28 mouse cellular contexts compared by ENCODE assay signal in genomic region chr16:95924716-95925115, GRCm38 (mm10).
DNase-seq lines count a peak whose midpoint lies in the region; ATAC-seq lines count a peak whose summit lies in the region.
"Had no signal": no experiment of that assay in that cellular context is flagged by ENCODE, and none has a peak within 500 bp of the region (broad histone marks: within the 10 kb centered on the region; RNA-seq: fewer than 3 reads in every experiment).

No protein-coding gene starts in this region.

- H3K36me3 ChIP-seq in limb, embryonic 12.5 days = no peaks in the 10 kb centered on the region
- H3K36me3 ChIP-seq: forebrain, embryonic 12.5 days; hindbrain, embryonic 10.5 days; intestine, embryonic 15.5 days; neural tube, embryonic 12.5 days had no signal

- H3K27ac ChIP-seq in limb, embryonic 12.5 days = peak overlapping the region; percentile 83
- H3K27ac ChIP-seq: forebrain, embryonic 12.5 days; hindbrain, postnatal 0 days; intestine, embryonic 15.5 days; neural tube, embryonic 12.5 days had no signal

- H3K4me3 ChIP-seq in limb, embryonic 12.5 days (replicated peaks) = no peak overlapping the region
- H3K4me3 ChIP-seq: erythroblast, embryonic 14.5 days; forebrain, embryonic 12.5 days; hindbrain, embryonic 10.5 days; intestine, embryonic 15.5 days; myocyte; neural tube, embryonic 12.5 days had no signal

- no peaks in the 10 kb centered on the region for H3K9me3 ChIP-seq in limb, embryonic 12.5 days
- H3K9me3 ChIP-seq: forebrain, embryonic 12.5 days; hindbrain, embryonic 10.5 days; intestine, embryonic 15.5 days; neural tube, embryonic 12.5 days had no signal

- 32% methylated on average over 8 of the region's 8 CpGs for WGBS in limb, embryonic 12.5 days

- no peak overlapping the region for H3K4me2 ChIP-seq in limb, embryonic 12.5 days
- H3K4me2 ChIP-seq: forebrain, embryonic 12.5 days; intestine, embryonic 15.5 days; liver, embryonic 11.5 days; midbrain, embryonic 11.5 days; neural tube, embryonic 12.5 days had no signal

- H3K4me1 ChIP-seq in limb, embryonic 12.5 days (replicated peaks) = peaks cover 66% of the 10 kb centered on the region
- H3K4me1 ChIP-seq: neural tube, embryonic 12.5 days had no signal

- no peaks in the 10 kb centered on the region for H3K27me3 ChIP-seq in limb, embryonic 12.5 days
- H3K27me3 ChIP-seq: forebrain, embryonic 12.5 days; intestine, embryonic 15.5 days; neural tube, embryonic 12.5 days had no signal

- peak; percentile 11 to 25 for DNase-seq in kidney, postnatal 4 days
- DNase-seq in kidney, adult 11 months = no peak
- peak; percentile 50 for DNase-seq in testis, postnatal 10 days (ENCODE audit: low spot score)
- no peak for DNase-seq in testis, postnatal 14 days (ENCODE audit: low spot score)
- no peak for DNase-seq in left cerebral cortex, adult 8-10 months (ENCODE audit: low spot score in 2 of 2)
- no peak for DNase-seq in cerebellum, postnatal 4 days (ENCODE audit: low spot score in 2 of 2)
- DNase-seq in cerebellum, postnatal 10 days = no peak
- DNase-seq: adrenal gland, postnatal 14 days; cerebellum, adult 11 months; cerebellum, adult 9-11 months; forebrain, postnatal 0 days; gastrocnemius, postnatal 14 days; heart, postnatal 14 days; kidney, adult 8-10 months; kidney, postnatal 10 days; layer of hippocampus, adult 9-11 months; lung, postnatal 36 days; thymus, postnatal 14 days had no signal

- no peak overlapping the region for H3K9ac ChIP-seq in limb, embryonic 12.5 days (replicated peaks)
- H3K9ac ChIP-seq: forebrain, embryonic 12.5 days; forebrain, postnatal 0 days; intestine, embryonic 15.5 days; neural tube, embryonic 12.5 days had no signal

- ATAC-seq in limb, embryonic 12.5 days (ENCODE audit: insufficient number of reproducible peaks, insufficient read depth, low FRiP score, low TSS enrichment, low read depth) = peak; percentile 66; the same call in 1 of the 2 replicates
- ATAC-seq: forebrain, postnatal 0 days; hindbrain, postnatal 0 days had no signal

Comparison
In these comparisons a context has a peak if more than half of its experiments do, and no peak if none do; other contexts are left out.
1. DNase-seq: peak in kidney, postnatal 4 days (2 of 2) and testis, postnatal 10 days (single experiment); none in kidney, adult 11 months (single experiment), testis, postnatal 14 days (single experiment), left cerebral cortex, adult 8-10 months (0 of 2), cerebellum, postnatal 4 days (0 of 2) and cerebellum, postnatal 10 days (0 of 2).